Mouse (Mus musculus) ES-E14 (cell line): ENCODE results near the gene Pex10. TPM values are rescaled to one million over a fixed set of nuclear protein-coding genes. Genes with fewer than 3 reads are reported as not detected.

Experiments
- DNase-seq: peaks from one replicate; pipeline ENCODE4 v3.0.0-alpha.2; 2013; ENCODE audit warnings: low read depth, low spot score
- H3K27ac ChIP-seq: 2 replicates; pipeline ENCODE4 v1.5.1; 2012; ENCODE audit warnings: low read depth, mild to moderate bottlenecking, low read length, moderate library complexity, mixed read lengths; ENCODE audit not compliant: poor library complexity, insufficient read depth, severe bottlenecking
- H3K36me3 ChIP-seq: 2 replicates; pipeline ENCODE4 v1.6.1; 2012; ENCODE audit warnings: mild to moderate bottlenecking, low read length, moderate library complexity, mixed read lengths; ENCODE audit not compliant: control insufficient read depth, poor library complexity, insufficient read depth, severe bottlenecking
- H3K4me1 ChIP-seq, 2 experiments: fragments of 150-350 bp in 1 of 2; sonication (generic) in 1 of 2; 2 replicates each; pipeline ENCODE4 v1.6.1; 2012; ENCODE audit warnings: low read length in 2 of 2, mild to moderate bottlenecking in 1 of 2, mixed read lengths in 1 of 2; ENCODE audit not compliant: control insufficient read depth in 2 of 2, insufficient read depth in 2 of 2, poor library complexity in 1 of 2
- H3K4me3 ChIP-seq, 2 experiments: fragments of 150-350 bp in 1 of 2; sonication (generic) in 1 of 2; 2 replicates each; pipeline ENCODE4 v1.5.1; 2012; ENCODE audit warnings: low read length in 2 of 2, low read depth in 1 of 2, mild to moderate bottlenecking in 1 of 2, mixed read lengths in 1 of 2; ENCODE audit not compliant: insufficient read depth in 1 of 2, poor library complexity in 1 of 2, severe bottlenecking in 1 of 2
- H3K9ac ChIP-seq: 2 replicates; pipeline ENCODE4 v1.6.1; 2012; ENCODE audit warnings: low read depth, mild to moderate bottlenecking, low read length, mixed read lengths; ENCODE audit not compliant: poor library complexity, insufficient read depth, severe bottlenecking
- H3K9me3 ChIP-seq: fragments of 150-350 bp; sonication (generic); 2 replicates; pipeline ENCODE4 v1.6.1; 2012; ENCODE audit warnings: low read depth, mild to moderate bottlenecking, low read length; ENCODE audit not compliant: control insufficient read depth, insufficient read depth
- CHD2 ChIP-seq: IDR thresholded peaks from 2 replicates; pipeline ENCODE4 v1.6.1; 2014; ENCODE audit warnings: mild to moderate bottlenecking, low read depth, low read length, inconsistent platforms
- HCFC1 ChIP-seq: IDR thresholded peaks from 2 replicates; pipeline ENCODE4 v1.6.1; 2012; ENCODE audit warnings: low read length, inconsistent platforms, borderline replicate concordance; ENCODE audit not compliant: insufficient read depth
- MAFK ChIP-seq: IDR thresholded peaks from 2 replicates; pipeline ENCODE4 v1.6.1; 2014; ENCODE audit warnings: mild to moderate bottlenecking, low read depth, low read length, inconsistent platforms; ENCODE audit not compliant: insufficient read depth
- ZC3H11A ChIP-seq: IDR thresholded peaks from 2 replicates; pipeline ENCODE4 v1.6.1; 2012; ENCODE audit warnings: low read depth, mild to moderate bottlenecking, inconsistent platforms, low read length, borderline replicate concordance
- ZNF384 ChIP-seq: IDR thresholded peaks from 2 replicates; pipeline ENCODE4 v1.6.1; 2012; ENCODE audit warnings: low read depth, low read length, inconsistent platforms
- in situ Hi-C, 2 experiments: fragments of 600-800 bp; cut with MboI; formaldehyde crosslinking; loops; one replicate each; pipeline ENCODE4 v1.15.1; 2025; ENCODE audit warnings: low sequenced_read_pairs in 2 of 2, inconsistent platforms in 1 of 2; ENCODE audit not compliant: unreplicated experiment in 2 of 2
- total RNA-seq: library from RNA; depleted of rRNA; stranded (reverse); fragments of 300-350 nt; gene quantifications from 2 replicates; pipeline ENCODE4 v1.2.3, GENCODE M21; 2012

Pex10 gene
- total RNA-seq, 1 experiment: 38.6 TPM

- in situ Hi-C loops: no loop called here
- Histone ChIP-seq H3K4me1 (peaks cover 0 to 3% of the 10 kb centered on the region in 2 experiments; a peak in 1 of 4 replicates), H3K36me3 (no peaks in the 10 kb centered on the region), H3K9me3 (no peaks in the 10 kb centered on the region), H3K9ac (no peak overlapping the region), H3K4me3 (0 out of 4 replicates have a peak overlapping the region, but pooled peaks of 1 of the 2 experiments have one; percentile 3), H3K27ac (no peak overlapping the region)
- DNase-seq: no peak
- TF ChIP-seq HCFC1: no peak
- no peak for TF ChIP-seq CHD2
These were observed 47.4 kb upstream of the Pex10 start for GRCm38 (mm10) chr4:155019336-155019847.

DNA sequence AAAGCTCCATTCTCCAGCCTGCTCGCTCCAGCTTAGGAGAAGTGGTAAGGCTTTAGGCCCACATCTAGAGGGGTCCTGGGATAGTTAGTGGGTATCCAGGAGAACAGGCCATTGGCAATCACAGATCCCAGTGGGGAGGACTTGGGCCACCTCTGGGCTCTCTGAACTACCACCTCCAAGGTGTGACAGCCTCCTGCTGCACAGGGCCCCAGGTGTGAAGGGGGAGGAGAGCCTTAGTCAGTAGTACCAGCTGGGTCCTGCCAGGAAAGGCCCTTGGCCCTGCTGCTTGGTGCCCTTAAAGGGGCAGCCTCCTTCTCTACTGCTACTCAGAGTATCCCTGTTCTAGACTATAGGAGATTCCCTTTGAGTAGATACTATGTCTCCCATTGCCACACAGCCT, 46.7 kb upstream of the Pex10 start:
- no peak for TF ChIP-seq MAFK
- TF ChIP-seq ZC3H11A: no peak
- TF ChIP-seq HCFC1: no peak
- no peak for TF ChIP-seq ZNF384
- TF ChIP-seq CHD2: no peak
- peaks cover 0 to 7% of the 10 kb centered on the region in 2 experiments; a peak in 1 of 4 replicates for H3K4me1 ChIP-seq
- in situ Hi-C loops: no loop called here

GRCm38 (mm10) chr4:155020813-155021212, 46.0 kb upstream of the Pex10 start:
- in situ Hi-C loops: no loop called here
- H3K4me3 ChIP-seq: no peak overlapping the region
- peaks cover 0 to 7% of the 10 kb centered on the region in 2 experiments; a peak in 1 of 4 replicates for H3K4me1 ChIP-seq
- no peaks in the 10 kb centered on the region for H3K36me3 ChIP-seq
- H3K27ac ChIP-seq: no peak overlapping the region
- TF ChIP-seq MAFK: no peak
- TF ChIP-seq ZNF384: no peak
- TF ChIP-seq HCFC1: no peak
- TF ChIP-seq ZC3H11A: no peak
- TF ChIP-seq CHD2: no peak
- no peak overlapping the region for H3K9ac ChIP-seq
- DNase-seq: no peak
- H3K9me3 ChIP-seq: no peaks in the 10 kb centered on the region

More for the DNA sequence above, 46.7 kb upstream of the Pex10 start:
- no peak overlapping the region for H3K9ac ChIP-seq
- no peak overlapping the region for H3K27ac ChIP-seq
- H3K36me3 ChIP-seq: no peaks in the 10 kb centered on the region
- H3K4me3 ChIP-seq: no peak overlapping the region
- DNase-seq: no peak
- no peaks in the 10 kb centered on the region for H3K9me3 ChIP-seq

DNA sequence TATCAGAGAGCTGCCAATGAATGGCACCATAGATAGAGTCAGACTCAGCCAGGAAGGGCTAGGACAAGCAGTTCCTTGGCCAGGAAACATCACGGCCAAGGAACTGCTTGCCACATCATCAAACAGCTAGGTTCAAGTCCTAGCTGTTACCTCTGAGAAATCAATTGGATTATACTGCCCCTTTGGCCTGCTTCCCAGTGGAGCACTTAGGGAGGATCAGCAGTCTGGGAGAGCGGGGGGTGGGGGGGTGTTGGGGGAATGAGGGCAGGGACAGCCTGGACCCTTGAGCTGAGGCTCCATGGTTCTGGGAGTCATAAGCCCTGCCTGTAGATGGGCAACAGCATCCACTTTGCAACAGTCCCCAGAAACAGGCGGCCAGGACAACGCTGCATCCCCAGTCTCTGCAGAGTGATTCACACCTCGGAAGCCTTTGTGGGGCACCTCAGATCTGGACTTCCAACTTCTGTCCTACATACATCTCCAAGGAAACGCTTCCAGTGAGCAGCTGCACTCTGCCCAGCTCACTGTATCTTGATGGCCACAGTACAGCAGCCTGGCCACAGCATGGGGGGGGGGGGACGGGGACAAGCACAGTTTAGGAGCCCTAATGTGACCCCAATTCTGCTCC, 44.5 kb upstream of the Pex10 start:
- Histone ChIP-seq H3K9me3 (no peaks in the 10 kb centered on the region), H3K4me3 (no peak overlapping the region), H3K4me1 (peaks cover 0 to 7% of the 10 kb centered on the region in 2 experiments; a peak in 1 of 4 replicates), H3K27ac (no peak overlapping the region), H3K36me3 (no peaks in the 10 kb centered on the region), H3K9ac (no peak overlapping the region)
- in situ Hi-C loops: no loop called here
- no peak for DNase-seq
- no peak for TF ChIP-seq MAFK
- no peak for TF ChIP-seq ZNF384
- TF ChIP-seq HCFC1: no peak
- TF ChIP-seq ZC3H11A: no peak
- TF ChIP-seq CHD2: no peak
